Mouse (Mus musculus) heart, adult 2 months (tissue): ENCODE results near the gene Uck1. TPM values are rescaled to one million over a fixed set of nuclear protein-coding genes. Genes with fewer than 3 reads are reported as not detected.
"Not testable (repeated sequence)": the region's sequence is repeated elsewhere in the genome, so short reads cannot be mapped to it uniquely, and the experiment has no call there.

Source experiments
- DNase-seq, 2 experiments: peaks; one replicate each; pipeline ENCODE4 v3.0.0; 2021
- H3K27ac ChIP-seq: fragments of 200-600 bp; 2 replicates; pipeline ENCODE4 v1.8.1; 2022
- H3K27me3 ChIP-seq: fragments of 200-500 bp; 2 replicates; pipeline ENCODE4 v1.6.1; 2012; ENCODE audit warnings: mild to moderate bottlenecking, low read length, inconsistent platforms, mixed read lengths; ENCODE audit not compliant: control insufficient read depth, insufficient read depth
- H3K36me3 ChIP-seq: fragments of 200-500 bp; 2 replicates; pipeline ENCODE4 v1.6.1; 2012; ENCODE audit warnings: low read length, inconsistent platforms; ENCODE audit not compliant: control insufficient read depth, insufficient read depth
- H3K4me1 ChIP-seq: fragments of 200-500 bp; 2 replicates; pipeline ENCODE4 v1.6.1; 2011; ENCODE audit warnings: low read length; ENCODE audit not compliant: control insufficient read depth, insufficient read depth
- H3K4me3 ChIP-seq: fragments of 200-600 bp; 2 replicates; pipeline ENCODE4 v1.8.1; 2022
- H3K79me2 ChIP-seq: fragments of 200-500 bp; replicated peaks from 2 replicates; pipeline ENCODE4 v1.6.1; 2012; ENCODE audit warnings: mild to moderate bottlenecking, inconsistent platforms, low read length, moderate library complexity, mixed read lengths; ENCODE audit not compliant: control insufficient read depth, insufficient read depth
- H3K9ac ChIP-seq: fragments of 200-500 bp; 2 replicates; pipeline ENCODE4 v1.6.1; 2012; ENCODE audit warnings: low read depth, mild to moderate bottlenecking, control low read depth, inconsistent platforms, low read length, mixed read lengths
- CTCF ChIP-seq: fragments of 200-600 bp; IDR thresholded peaks from 2 replicates; pipeline ENCODE4 v1.8.1; 2022; ENCODE audit warnings: antibody characterized with exemption, mild to moderate bottlenecking, moderate library complexity
- EP300 ChIP-seq: fragments of 200-500 bp; IDR thresholded peaks from 2 replicates; pipeline ENCODE4 v1.6.1; 2011; ENCODE audit warnings: low read depth, low read length, control low read depth; ENCODE audit not compliant: insufficient read depth
- POLR2A ChIP-seq: fragments of 200-500 bp; IDR thresholded peaks from 2 replicates; pipeline ENCODE4 v1.6.1; 2011; ENCODE audit warnings: mild to moderate bottlenecking, low read depth, low read length, control low read depth; ENCODE audit not compliant: insufficient read depth
- WGBS: fragments of 180-500 bp; shearing (Covaris S2); methylation state at CpG from one replicate; pipeline ENCODE4 v1.1.7; 2018; 5-methylcytosine and 5-hydroxymethylcytosine counted together
- intact Hi-C: fragments of 180-260 bp; cut with DNase I; formaldehyde crosslinking; loops from one replicate; pipeline ENCODE4 v1.15.1; 2025
- polyA plus RNA-seq: library from polyadenylated mRNA; depleted of rRNA; stranded (reverse); fragments of >200 nt; gene quantifications from 2 replicates; pipeline ENCODE4 v1.2.3, GENCODE M21; 2012
- total RNA-seq, 2 experiments: library from RNA; stranded (reverse); gene quantifications; 2 replicates each; pipeline ENCODE4 v1.2.3; 2021

The Uck1 gene
- total and polyA plus RNA-seq, 3 experiments: 22.5 to 43.1 (median 22.8) TPM

- no peak for TF ChIP-seq CTCF
- no peak for TF ChIP-seq POLR2A
- TF ChIP-seq EP300: no peak
- Histone ChIP-seq H3K27ac (no peak overlapping the region), H3K4me3 (no peak overlapping the region), H3K36me3 (no peaks in the 10 kb centered on the region), H3K9ac (no peak overlapping the region), H3K4me1 (no peaks in the 10 kb centered on the region), H3K27me3 (no peaks in the 10 kb centered on the region), H3K79me2 (no peaks in the 10 kb centered on the region)
- 91% methylated on average over 5 of the region's 5 CpGs for WGBS
- intact Hi-C loops: no loop called here
- DNase-seq: no peak
Measured at GRCm38 (mm10) chr2:32305668-32306067, 45.7 kb upstream of the Uck1 start.

- Histone ChIP-seq H3K27ac (no peak overlapping the region), H3K4me3 (no peak overlapping the region), H3K4me1 (no peaks in the 10 kb centered on the region), H3K9ac (no peak overlapping the region), H3K27me3 (no peaks in the 10 kb centered on the region), H3K36me3 (no peaks in the 10 kb centered on the region), H3K79me2 (no peaks in the 10 kb centered on the region)
- TF ChIP-seq EP300 (0 out of 2 replicates have a peak, but pooled peaks have one; percentile 8), CTCF (peak; percentile 70), POLR2A (no peak)
- peak in 1 of 2 experiments; percentile 61 for DNase-seq
- 64% methylated on average over 8 of the region's 8 CpGs for WGBS
- intact Hi-C loops: no loop called here
Measured at GRCm38 (mm10) chr2:32304145-32304832, 44.3 kb upstream of the Uck1 start.

- DNase-seq: no peak
- 93% methylated on average over 10 of the region's 10 CpGs for WGBS
- TF ChIP-seq CTCF (peak; percentile 42), POLR2A (no peak)
- H3K9ac ChIP-seq: no peak overlapping the region
- H3K27me3 ChIP-seq: no peaks in the 10 kb centered on the region
- H3K36me3 ChIP-seq: no peaks in the 10 kb centered on the region
- H3K4me1 ChIP-seq: no peaks in the 10 kb centered on the region
- H3K27ac ChIP-seq: no peak overlapping the region
- H3K79me2 ChIP-seq: no peaks in the 10 kb centered on the region
- intact Hi-C loops: no loop called here
- H3K4me3 ChIP-seq: no peak overlapping the region
Measured at GRCm38 (mm10) chr2:32302952-32303351, 43.0 kb upstream of the Uck1 start.

GRCm38 (mm10) chr2:32299469-32299868, 39.5 kb upstream of the Uck1 start:
- WGBS: 83% methylated on average over 4 of the region's 4 CpGs

GRCm38 (mm10) chr2:32295842-32296241, 35.9 kb upstream of the Uck1 start:
- H3K79me2 ChIP-seq, H3K27me3 ChIP-seq, H3K9ac ChIP-seq, H3K4me3 ChIP-seq, H3K4me1 ChIP-seq, intact Hi-C loops, H3K27ac ChIP-seq, DNase-seq, H3K36me3 ChIP-seq: not testable (repeated sequence)
- WGBS: 73% methylated on average over 2 of the region's 2 CpGs

More at GRCm38 (mm10) chr2:32299469-32299868, 39.5 kb upstream of the Uck1 start:
- intact Hi-C loops: no loop called here
- no peak overlapping the region for H3K9ac ChIP-seq
- H3K4me1 ChIP-seq: peaks cover 1% of the 10 kb centered on the region
- TF ChIP-seq EP300: no peak
- TF ChIP-seq CTCF: no peak
- TF ChIP-seq POLR2A: no peak
- H3K4me3 ChIP-seq: no peak overlapping the region
- no peak for DNase-seq
- H3K79me2 ChIP-seq: no peaks in the 10 kb centered on the region
- H3K36me3 ChIP-seq: no peaks in the 10 kb centered on the region
- no peaks in the 10 kb centered on the region for H3K27me3 ChIP-seq
- no peak overlapping the region for H3K27ac ChIP-seq

GRCm38 (mm10) chr2:32295285-32295684, 35.3 kb upstream of the Uck1 start:
- DNase-seq: no peak
- intact Hi-C loops: no loop called here
- no peaks in the 10 kb centered on the region for H3K27me3 ChIP-seq
- H3K27ac ChIP-seq: no peak overlapping the region
- TF ChIP-seq EP300 (no peak), CTCF (no peak), POLR2A (no peak)
- H3K79me2 ChIP-seq: peaks cover 2% of the 10 kb centered on the region; the same call in 1 of the 2 replicates
- WGBS: 69% methylated on average over 3 of the region's 3 CpGs
- peaks cover 5% of the 10 kb centered on the region for H3K4me1 ChIP-seq
- no peak overlapping the region for H3K4me3 ChIP-seq
- H3K36me3 ChIP-seq: no peaks in the 10 kb centered on the region; the same call in 1 of the 2 replicates
- H3K9ac ChIP-seq: no peak overlapping the region
